Mouse (Mus musculus): ENCODE measurements at regions not wholly inside any gene's neighbourhood (a gene's known extent, or its start where the extent isn't known, plus 50 kb on each side); places are given as distances from the start of the nearest gene placed in this dataset.

- no peaks in the 10 kb centered on the region for H3K27me3 ChIP-seq (ENCODE audit: control insufficient read depth, insufficient read depth, low read length)
- H3K4me2 ChIP-seq (ENCODE audit: low read depth, low read length), result no peak overlapping the region
- no peak overlapping the region for H3K27ac ChIP-seq (ENCODE audit: low read length)
- no peaks in the 10 kb centered on the region for H3K36me3 ChIP-seq (ENCODE audit: control insufficient read depth, insufficient read depth, low read length)
- H3K4me3 ChIP-seq (replicated peaks; ENCODE audit: low read length), result no peak overlapping the region
- peaks cover 13% of the 10 kb centered on the region; the same call in 1 of the 2 replicates for H3K4me1 ChIP-seq (ENCODE audit: control insufficient read depth, insufficient read depth, low read length)
- ATAC-seq (ENCODE audit: insufficient read depth, low FRiP score), result no peak
- no peaks in the 10 kb centered on the region for H3K9me3 ChIP-seq (replicated peaks; ENCODE audit: control insufficient read depth, low read length)
- H3K9ac ChIP-seq (ENCODE audit: low read length), result no peak overlapping the region
Measured at GRCm38 (mm10) chr16:5572780-5573179, 312.4 kb upstream of the Rbfox1 start.

- Histone ChIP-seq H3K9ac (ENCODE audit: low read length) (no peak overlapping the region), H3K27me3 (ENCODE audit: control insufficient read depth, insufficient read depth, low read length) (no peaks in the 10 kb centered on the region), H3K4me2 (ENCODE audit: low read depth, low read length) (no peak overlapping the region), H3K27ac (ENCODE audit: low read length) (peak overlapping the region; percentile 16; the same call in 1 of the 2 replicates), H3K9me3 (replicated peaks; ENCODE audit: control insufficient read depth, low read length) (no peaks in the 10 kb centered on the region), H3K36me3 (ENCODE audit: control insufficient read depth, insufficient read depth, low read length) (no peaks in the 10 kb centered on the region), H3K4me3 (replicated peaks; ENCODE audit: low read length) (no peak overlapping the region), H3K4me1 (ENCODE audit: control insufficient read depth, insufficient read depth, low read length) (peaks cover 13% of the 10 kb centered on the region; the same call in 1 of the 2 replicates)
- WGBS, result 67% methylated on average over 4 of the region's 4 CpGs
- ATAC-seq (ENCODE audit: insufficient read depth, low FRiP score), result peak; percentile 40; the same call in 1 of the 2 replicates
Measured at GRCm38 (mm10) chr16:5570619-5571018, 314.5 kb upstream of the Rbfox1 start.

DNA sequence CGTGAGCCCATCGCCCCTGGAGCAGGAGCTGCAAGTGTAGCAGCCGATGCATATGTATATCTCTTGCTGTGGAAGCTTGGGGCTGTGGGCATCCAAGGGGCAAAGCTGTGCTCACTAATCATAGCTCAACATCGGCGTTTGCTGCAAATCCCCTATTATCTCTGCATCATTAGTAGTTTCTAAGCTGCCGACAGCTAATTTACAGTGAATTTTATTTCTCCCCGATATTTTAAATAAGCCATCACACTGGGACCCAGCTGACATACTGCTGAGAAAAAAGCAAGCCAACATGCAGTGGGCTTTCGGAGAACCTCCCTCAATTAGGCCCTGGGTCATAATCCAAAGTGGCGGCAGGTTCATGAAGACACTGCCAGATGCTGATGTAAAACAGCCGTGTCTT is 313.3 kb upstream of the Eef2kmt start:
- ATAC-seq (ENCODE audit: insufficient read depth, low FRiP score), result no peak
- WGBS, result 54% methylated on average over 10 of the region's 10 CpGs

DNA sequence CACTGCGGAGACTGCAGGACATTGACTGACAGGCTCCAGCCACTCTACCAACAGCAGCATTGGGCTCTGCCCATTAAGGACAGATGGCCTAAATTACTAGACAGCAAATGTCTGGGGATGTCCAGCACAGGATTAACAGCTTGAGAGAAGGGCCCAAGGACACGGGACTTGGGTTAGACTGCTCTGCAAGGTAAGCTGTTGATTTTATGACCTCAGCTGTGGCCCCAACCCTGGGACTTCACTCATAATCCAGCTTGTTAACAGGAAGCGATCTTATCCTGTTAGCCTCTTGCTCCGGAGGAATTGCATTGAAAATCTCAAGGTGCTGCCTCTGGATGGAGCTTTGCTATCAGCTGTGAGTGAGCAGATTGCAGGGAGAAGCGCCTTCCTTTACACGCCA is 293.2 kb upstream of the Eef2kmt start:
- Histone ChIP-seq H3K9me3 (replicated peaks; ENCODE audit: control insufficient read depth, low read length) (no peaks in the 10 kb centered on the region), H3K4me1 (ENCODE audit: control insufficient read depth, insufficient read depth, low read length) (no peaks in the 10 kb centered on the region), H3K4me2 (ENCODE audit: low read depth, low read length) (no peak overlapping the region), H3K36me3 (ENCODE audit: control insufficient read depth, insufficient read depth, low read length) (no peaks in the 10 kb centered on the region), H3K4me3 (replicated peaks; ENCODE audit: low read length) (no peak overlapping the region), H3K27ac (ENCODE audit: low read length) (no peak overlapping the region), H3K9ac (ENCODE audit: low read length) (no peak overlapping the region), H3K27me3 (ENCODE audit: control insufficient read depth, insufficient read depth, low read length) (no peaks in the 10 kb centered on the region)
- no peak for ATAC-seq (ENCODE audit: insufficient read depth, low FRiP score)
- 70% methylated on average over 6 of the region's 6 CpGs for WGBS

More for the DNA sequence above, 313.3 kb upstream of the Eef2kmt start:
- Histone ChIP-seq H3K9ac (ENCODE audit: low read length) (no peak overlapping the region), H3K4me3 (replicated peaks; ENCODE audit: low read length) (no peak overlapping the region), H3K27ac (ENCODE audit: low read length) (no peak overlapping the region), H3K4me2 (ENCODE audit: low read depth, low read length) (no peak overlapping the region), H3K27me3 (ENCODE audit: control insufficient read depth, insufficient read depth, low read length) (no peaks in the 10 kb centered on the region), H3K9me3 (replicated peaks; ENCODE audit: control insufficient read depth, low read length) (no peaks in the 10 kb centered on the region), H3K4me1 (ENCODE audit: control insufficient read depth, insufficient read depth, low read length) (peaks cover 13% of the 10 kb centered on the region; the same call in 1 of the 2 replicates), H3K36me3 (ENCODE audit: control insufficient read depth, insufficient read depth, low read length) (no peaks in the 10 kb centered on the region)

- Histone ChIP-seq H3K27ac (ENCODE audit: low read length) (no peak overlapping the region), H3K9ac (ENCODE audit: low read length) (no peak overlapping the region), H3K4me1 (ENCODE audit: control insufficient read depth, insufficient read depth, low read length) (no peaks in the 10 kb centered on the region), H3K27me3 (ENCODE audit: control insufficient read depth, insufficient read depth, low read length) (no peaks in the 10 kb centered on the region), H3K36me3 (ENCODE audit: control insufficient read depth, insufficient read depth, low read length) (no peaks in the 10 kb centered on the region), H3K9me3 (replicated peaks; ENCODE audit: control insufficient read depth, low read length) (no peaks in the 10 kb centered on the region), H3K4me2 (ENCODE audit: low read depth, low read length) (no peak overlapping the region), H3K4me3 (replicated peaks; ENCODE audit: low read length) (no peak overlapping the region)
- no peak for ATAC-seq (ENCODE audit: insufficient read depth, low FRiP score)
- WGBS, result 74% methylated on average over 3 of the region's 3 CpGs
Measured at GRCm38 (mm10) chr16:5548602-5549001, 292.8 kb upstream of the Eef2kmt start.

GRCm38 (mm10) chr16:5546808-5547207 is 291.0 kb upstream of the Eef2kmt start:
- Histone ChIP-seq H3K27me3 (ENCODE audit: control insufficient read depth, insufficient read depth, low read length) (no peaks in the 10 kb centered on the region), H3K4me3 (replicated peaks; ENCODE audit: low read length) (no peak overlapping the region), H3K9ac (ENCODE audit: low read length) (no peak overlapping the region), H3K36me3 (ENCODE audit: control insufficient read depth, insufficient read depth, low read length) (no peaks in the 10 kb centered on the region), H3K27ac (ENCODE audit: low read length) (no peak overlapping the region), H3K4me1 (ENCODE audit: control insufficient read depth, insufficient read depth, low read length) (no peaks in the 10 kb centered on the region), H3K4me2 (ENCODE audit: low read depth, low read length) (no peak overlapping the region), H3K9me3 (replicated peaks; ENCODE audit: control insufficient read depth, low read length) (no peaks in the 10 kb centered on the region)
- no peak for ATAC-seq (ENCODE audit: insufficient read depth, low FRiP score)
- 44% methylated on average over 4 of the region's 4 CpGs for WGBS

- Histone ChIP-seq H3K9ac (ENCODE audit: low read length) (no peak overlapping the region), H3K27me3 (ENCODE audit: control insufficient read depth, insufficient read depth, low read length) (no peaks in the 10 kb centered on the region), H3K4me2 (ENCODE audit: low read depth, low read length) (no peak overlapping the region), H3K4me1 (ENCODE audit: control insufficient read depth, insufficient read depth, low read length) (no peaks in the 10 kb centered on the region), H3K27ac (ENCODE audit: low read length) (no peak overlapping the region), H3K4me3 (replicated peaks; ENCODE audit: low read length) (no peak overlapping the region), H3K9me3 (replicated peaks; ENCODE audit: control insufficient read depth, low read length) (no peaks in the 10 kb centered on the region), H3K36me3 (ENCODE audit: control insufficient read depth, insufficient read depth, low read length) (no peaks in the 10 kb centered on the region)
- ATAC-seq (ENCODE audit: insufficient read depth, low FRiP score), result no peak
- WGBS, result 67% methylated on average over 8 of the region's 8 CpGs
Measured at GRCm38 (mm10) chr16:5545801-5546200, 290.0 kb upstream of the Eef2kmt start.

DNA sequence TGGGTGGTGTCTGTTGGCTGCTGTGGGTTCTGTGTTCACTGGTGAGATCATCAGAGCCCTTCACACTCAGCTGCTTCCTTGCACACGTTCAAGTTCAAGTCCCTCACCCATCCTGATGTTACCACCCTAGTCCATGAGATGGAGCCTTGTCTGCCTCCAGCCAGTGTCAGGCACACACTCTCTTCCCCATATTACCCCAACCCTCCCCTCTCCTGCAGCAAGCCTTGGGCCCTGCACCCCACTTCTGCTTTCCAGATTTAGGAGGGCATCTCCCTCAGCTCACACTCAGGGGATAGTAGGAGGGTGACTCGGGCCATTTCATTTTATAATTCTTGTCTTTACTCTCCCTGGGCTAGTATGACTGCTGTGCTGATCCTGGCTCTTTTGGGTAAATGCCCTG is 288.7 kb upstream of the Eef2kmt start:
- WGBS, result 59% methylated on average over 2 of the region's 2 CpGs
- Histone ChIP-seq H3K4me3 (replicated peaks; ENCODE audit: low read length) (no peak overlapping the region), H3K9me3 (replicated peaks; ENCODE audit: control insufficient read depth, low read length) (no peaks in the 10 kb centered on the region), H3K4me2 (ENCODE audit: low read depth, low read length) (no peak overlapping the region), H3K36me3 (ENCODE audit: control insufficient read depth, insufficient read depth, low read length) (no peaks in the 10 kb centered on the region), H3K4me1 (ENCODE audit: control insufficient read depth, insufficient read depth, low read length) (no peaks in the 10 kb centered on the region), H3K9ac (ENCODE audit: low read length) (no peak overlapping the region), H3K27ac (ENCODE audit: low read length) (no peak overlapping the region), H3K27me3 (ENCODE audit: control insufficient read depth, insufficient read depth, low read length) (no peaks in the 10 kb centered on the region)
- ATAC-seq (ENCODE audit: insufficient read depth, low FRiP score), result no peak

GRCm38 (mm10) chr16:5538836-5539510 is 283.2 kb upstream of the Eef2kmt start:
- Histone ChIP-seq H3K36me3 (ENCODE audit: control insufficient read depth, insufficient read depth, low read length) (no peaks in the 10 kb centered on the region), H3K27me3 (ENCODE audit: control insufficient read depth, insufficient read depth, low read length) (no peaks in the 10 kb centered on the region), H3K4me3 (replicated peaks; ENCODE audit: low read length) (no peak overlapping the region), H3K27ac (ENCODE audit: low read length) (no peak overlapping the region), H3K9ac (ENCODE audit: low read length) (no peak overlapping the region), H3K4me1 (ENCODE audit: control insufficient read depth, insufficient read depth, low read length) (no peaks in the 10 kb centered on the region), H3K9me3 (replicated peaks; ENCODE audit: control insufficient read depth, low read length) (no peaks in the 10 kb centered on the region), H3K4me2 (ENCODE audit: low read depth, low read length) (no peak overlapping the region)
- no peak for ATAC-seq (ENCODE audit: insufficient read depth, low FRiP score)
- WGBS, result 52% methylated on average over 10 of the region's 10 CpGs
